Mouse (Mus musculus) ES-Bruce4 (cell line): Measurements from ENCODE around the gene Stat5b.

Source experiments
- CTCF ChIP-seq: IDR thresholded peaks from one replicate; pipeline ENCODE4 v1.8.1; 2011; ENCODE audit warnings: low read depth, low read length
- POLR2A ChIP-seq: IDR thresholded peaks from one replicate; pipeline ENCODE4 v1.8.1; 2011; ENCODE audit warnings: low read length; ENCODE audit not compliant: insufficient read depth

GRCm38 (mm10) chr11:100844121-100844520 is 6.4 kb downstream of the Stat5b start:
- no peak for TF ChIP-seq POLR2A
- TF ChIP-seq CTCF = no peak
